Mouse (Mus musculus) neutrophil, adult 83 days (primary cell): Measurements from ENCODE around the gene R3hdm2. TPM values are rescaled to one million over a fixed set of nuclear protein-coding genes. Genes with fewer than 3 reads are reported as not detected.

Source experiments
- total RNA-seq, 2 experiments: library from RNA; stranded (reverse); gene quantifications; one replicate each; pipeline ENCODE4 v1.2.4; 2023

Gene R3hdm2
- total RNA-seq, result 10 to 100 TPM; 91.2 to 93.7 TPM

DNA sequence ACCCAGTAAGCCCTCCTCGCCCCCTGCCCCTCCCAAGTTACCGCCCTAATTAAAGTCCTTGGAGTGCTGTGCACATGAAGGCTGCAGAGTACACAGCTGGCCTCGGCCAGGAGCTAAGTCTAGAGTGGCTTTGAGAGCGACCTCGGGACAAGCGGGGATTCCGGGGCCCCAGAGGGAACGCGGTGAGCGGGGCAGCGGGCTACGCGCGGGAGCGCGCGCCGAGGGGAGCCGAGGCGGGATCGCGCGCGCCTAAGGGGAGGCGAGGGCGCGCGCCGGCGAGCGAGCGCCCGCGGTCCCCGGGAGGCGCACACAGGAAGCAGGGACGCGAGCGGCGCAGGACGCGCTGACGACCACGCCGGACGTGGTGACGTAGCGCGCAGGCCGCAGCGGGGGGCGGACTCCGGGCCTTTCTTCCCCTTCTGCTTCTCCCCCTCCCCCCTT is at the start of gene R3hdm2:
Gene R3hdm2 (plus strand): TSS at position 77 of the 441 bp plus-strand sequence.

DNA sequence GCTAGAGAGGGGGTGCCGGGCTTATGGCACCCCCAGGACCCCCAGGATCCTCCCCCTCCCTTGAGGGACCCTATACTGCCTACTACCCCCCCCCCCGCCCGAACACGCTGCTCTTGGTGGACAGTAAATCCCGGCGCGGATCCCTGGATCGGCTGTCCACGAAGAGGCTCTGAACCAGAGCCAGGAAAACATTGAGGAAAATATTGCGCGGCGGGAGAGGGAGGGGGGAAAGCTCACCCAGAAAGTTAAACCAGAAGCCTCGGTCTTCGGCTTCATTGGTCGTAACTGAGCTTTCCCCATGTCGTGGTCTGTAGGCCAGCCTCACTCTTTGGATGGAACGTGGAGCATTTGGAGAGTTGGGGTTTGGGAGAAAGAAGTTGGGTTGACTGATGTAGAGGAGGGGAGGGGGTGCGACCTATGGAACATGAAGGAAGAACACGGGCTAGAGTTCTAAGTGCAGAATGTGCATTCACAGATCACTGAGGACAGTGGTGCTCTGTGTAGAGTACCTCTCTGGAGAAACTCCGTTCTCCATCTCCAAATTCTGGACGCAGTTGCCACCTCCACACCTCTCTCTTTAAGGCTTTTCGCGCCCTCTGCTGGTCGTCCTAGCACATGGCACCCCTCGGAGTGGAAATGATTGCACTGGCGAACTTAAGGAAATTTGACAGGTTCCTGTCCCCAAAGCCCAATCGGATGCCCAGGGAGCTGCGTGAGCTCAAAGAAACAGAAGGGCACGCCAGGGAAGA is 38.1 kb upstream of the R3hdm2 start, which contains the start of gene Gli1:
Gene Gli1 (minus strand): TSS at position 84 of the 749 bp plus-strand sequence.

DNA sequence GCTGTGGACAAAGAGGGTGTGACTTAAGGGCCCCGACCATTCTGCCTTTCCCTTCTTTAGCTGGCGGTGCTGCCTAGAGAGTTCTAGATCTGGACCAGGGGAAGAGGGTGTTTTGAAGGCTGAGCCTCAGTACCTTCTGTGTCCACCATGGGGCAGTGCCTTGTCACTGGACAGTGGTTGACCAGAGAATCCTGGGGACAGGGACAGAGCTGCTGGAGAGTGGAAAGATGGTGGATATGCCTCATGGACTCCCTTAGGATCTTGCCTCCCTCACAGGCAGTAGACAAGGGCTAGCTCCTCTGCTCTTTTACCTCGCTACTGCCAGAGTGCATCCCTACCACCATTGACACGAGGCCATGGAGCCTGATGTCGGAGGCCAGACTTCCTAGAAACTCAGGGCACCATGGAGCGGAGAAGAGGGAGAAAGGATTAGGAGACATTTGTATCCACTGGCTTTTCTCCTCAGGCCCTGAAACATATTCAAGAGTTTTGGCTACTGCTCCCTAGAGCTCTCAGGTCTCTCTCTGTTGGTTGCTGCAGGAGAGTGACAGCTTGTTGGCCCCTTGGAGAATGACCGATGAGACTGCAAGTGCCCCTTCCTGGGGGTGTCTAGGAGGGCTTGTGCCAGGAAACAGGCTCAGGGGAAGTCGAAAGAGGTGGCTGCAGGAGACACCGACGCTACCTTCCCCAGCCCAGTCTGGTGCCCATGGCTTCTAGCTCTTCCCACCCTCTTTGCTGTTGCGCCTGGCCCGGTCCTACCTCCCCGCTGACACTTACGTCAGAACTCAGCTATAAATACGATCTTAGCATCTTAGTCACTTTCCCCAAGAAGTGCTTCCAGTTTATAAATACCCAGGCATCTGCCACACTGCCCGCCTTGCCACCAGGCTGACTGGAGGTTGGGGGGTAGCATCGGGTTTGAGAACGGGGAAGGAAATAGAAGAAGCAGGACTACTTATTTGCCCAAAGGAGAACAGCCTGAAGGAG is 25.9 kb upstream of the R3hdm2 start, which contains the start of gene Inhbe:
Gene Inhbe (minus strand): TSS at position 503 of the 987 bp plus-strand sequence.

DNA sequence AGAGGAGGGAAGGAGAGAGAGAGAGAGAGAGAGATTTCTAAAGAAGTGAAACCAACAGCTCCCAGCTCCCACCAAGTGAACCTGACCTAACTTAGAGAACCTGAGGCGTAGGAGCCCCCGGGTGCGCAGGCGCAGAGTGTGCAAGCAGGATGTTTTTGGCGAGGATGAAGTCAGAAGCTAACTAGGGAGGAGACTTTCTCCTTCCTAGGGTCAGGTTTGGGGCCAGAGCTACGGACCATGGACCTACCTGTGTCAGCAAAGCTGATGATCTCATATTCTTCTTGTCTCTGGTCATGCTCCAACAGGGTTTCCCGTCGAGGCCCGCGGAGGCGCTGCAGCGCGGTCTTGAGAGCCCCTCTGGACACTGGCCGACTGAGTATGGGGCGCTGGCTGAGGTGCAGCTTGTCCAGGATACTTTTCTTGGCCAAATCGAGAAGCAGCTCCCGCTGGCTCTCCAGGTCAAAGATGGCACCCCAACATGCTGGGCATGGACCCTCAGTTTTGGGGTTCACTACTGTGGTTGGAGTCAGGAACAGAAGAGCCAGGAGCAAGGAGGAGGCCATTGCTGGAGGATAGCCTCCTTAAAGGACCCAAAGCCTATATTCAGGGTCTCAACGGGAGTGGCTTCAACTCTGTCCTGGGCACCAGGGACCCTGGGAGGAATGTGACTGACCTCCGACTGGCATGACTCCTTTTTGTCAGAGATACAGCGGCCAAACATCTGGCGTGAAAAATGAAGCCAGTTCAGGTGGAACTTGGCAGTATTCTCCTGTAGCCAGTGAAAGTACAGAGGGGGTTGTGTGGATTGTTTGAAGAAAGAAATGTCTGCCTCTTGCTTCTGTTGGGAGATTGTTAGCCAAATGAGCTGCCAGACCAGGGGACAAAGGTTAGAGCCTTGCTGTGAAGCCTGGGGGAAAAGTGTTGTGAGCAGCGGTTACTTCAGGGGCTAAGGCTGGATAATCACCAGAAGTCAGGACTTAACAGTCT is 10.0 kb upstream of the R3hdm2 start, which contains the start of gene Inhbc:
Gene Inhbc (minus strand): TSS at position 598 of the 987 bp plus-strand sequence.

DNA sequence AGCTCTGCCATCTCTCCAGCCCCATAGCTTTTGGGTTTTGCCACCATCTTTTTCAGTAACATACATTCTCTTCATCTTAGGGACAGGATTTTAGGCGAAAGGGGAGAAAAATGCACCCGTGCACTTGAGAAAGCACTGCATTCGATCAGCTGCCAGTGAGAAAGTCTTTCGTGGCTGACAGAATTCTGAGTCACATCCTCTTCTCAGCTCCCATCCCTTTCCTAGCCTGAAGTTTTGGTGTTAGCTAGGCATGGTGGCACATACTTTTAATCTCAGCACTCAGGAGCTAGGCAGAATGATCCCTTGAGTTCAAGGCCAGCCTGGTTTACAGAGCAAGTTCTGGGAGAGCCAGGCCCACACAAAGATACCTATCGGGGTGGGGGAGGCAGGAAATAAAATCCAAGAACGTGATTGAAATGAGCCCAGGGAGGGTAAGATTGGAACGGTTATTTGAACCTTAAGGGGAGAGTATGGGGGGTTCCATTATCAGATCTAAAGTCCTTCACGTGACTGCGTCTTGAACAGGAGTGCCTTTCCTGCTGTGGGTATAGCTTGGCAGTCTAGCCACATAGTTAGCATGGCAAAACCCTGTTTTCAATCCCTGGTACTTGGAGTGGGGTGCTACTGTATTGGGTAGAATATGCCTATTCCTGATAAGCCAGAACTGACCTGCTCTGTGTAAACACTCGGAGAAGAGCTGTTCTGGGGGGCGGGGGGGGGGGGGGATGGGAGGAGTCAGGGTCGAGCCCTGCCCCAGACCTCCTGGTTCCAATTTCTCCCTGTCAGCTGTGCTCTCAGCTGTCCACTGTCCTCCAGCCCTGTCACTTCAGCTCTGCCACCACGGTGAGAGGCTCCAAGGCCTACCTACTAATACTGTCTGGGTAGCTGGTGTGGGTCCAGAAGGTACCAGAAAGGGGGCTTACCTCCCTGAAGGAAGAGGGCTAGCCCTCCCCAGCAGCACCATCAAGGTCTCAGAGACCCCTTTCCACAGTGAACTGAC is 121.1 kb downstream of the R3hdm2 start, which contains the start of gene Stac3:
Gene Stac3 (plus strand): TSS at position 793 of the 1,000 bp plus-strand sequence.

DNA sequence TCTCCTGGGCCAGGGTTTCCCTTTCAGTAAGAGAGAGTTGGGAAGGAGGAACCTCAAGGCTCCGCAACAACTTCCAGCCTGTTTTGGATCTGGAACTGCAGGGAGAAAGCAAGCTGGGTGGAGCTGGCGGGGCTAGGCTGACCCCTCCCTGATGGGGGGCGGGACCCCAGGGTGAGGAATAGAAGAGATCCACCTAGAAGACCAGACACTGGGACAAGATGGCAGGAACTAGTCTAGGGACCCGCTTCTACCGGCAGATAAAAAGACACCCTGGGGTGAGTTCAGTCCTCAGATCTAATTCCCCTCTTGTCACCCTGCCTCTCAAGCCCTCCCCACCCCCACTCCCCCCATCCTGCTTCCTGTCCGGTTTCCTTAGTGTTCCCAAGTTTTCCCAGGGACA is 134.6 kb downstream of the R3hdm2 start, which contains the start of gene Ndufa4l2:
Gene Ndufa4l2 (plus strand): TSS at position 204 of the 400 bp plus-strand sequence.

DNA sequence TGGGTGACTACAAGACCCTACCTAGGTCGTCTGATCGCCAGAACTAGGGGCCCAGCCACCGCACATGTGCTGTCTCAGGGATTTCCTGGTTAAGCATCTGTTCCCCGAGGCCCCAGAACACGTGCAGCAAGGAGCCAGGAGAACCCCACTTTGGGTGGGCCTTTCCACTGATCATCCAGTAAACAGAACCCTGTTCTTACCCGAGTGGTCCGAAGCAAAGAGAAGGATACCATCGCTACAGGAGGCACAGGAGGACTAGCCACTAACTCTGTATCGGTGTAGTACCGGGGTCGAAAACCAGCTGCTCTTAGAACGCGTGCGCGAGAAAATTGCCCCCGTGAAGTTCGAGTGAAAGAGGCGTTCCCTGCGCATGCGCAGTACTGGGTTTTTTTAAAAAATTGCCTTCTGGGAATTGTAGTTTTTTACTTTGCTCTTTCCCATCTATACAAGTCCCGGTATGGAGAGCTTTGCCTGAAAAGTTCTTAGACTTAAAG is 142.0 kb downstream of the R3hdm2 start, which contains the start of gene Shmt2:
Gene Shmt2 (minus strand): TSS at position 357 of the 494 bp plus-strand sequence.

DNA sequence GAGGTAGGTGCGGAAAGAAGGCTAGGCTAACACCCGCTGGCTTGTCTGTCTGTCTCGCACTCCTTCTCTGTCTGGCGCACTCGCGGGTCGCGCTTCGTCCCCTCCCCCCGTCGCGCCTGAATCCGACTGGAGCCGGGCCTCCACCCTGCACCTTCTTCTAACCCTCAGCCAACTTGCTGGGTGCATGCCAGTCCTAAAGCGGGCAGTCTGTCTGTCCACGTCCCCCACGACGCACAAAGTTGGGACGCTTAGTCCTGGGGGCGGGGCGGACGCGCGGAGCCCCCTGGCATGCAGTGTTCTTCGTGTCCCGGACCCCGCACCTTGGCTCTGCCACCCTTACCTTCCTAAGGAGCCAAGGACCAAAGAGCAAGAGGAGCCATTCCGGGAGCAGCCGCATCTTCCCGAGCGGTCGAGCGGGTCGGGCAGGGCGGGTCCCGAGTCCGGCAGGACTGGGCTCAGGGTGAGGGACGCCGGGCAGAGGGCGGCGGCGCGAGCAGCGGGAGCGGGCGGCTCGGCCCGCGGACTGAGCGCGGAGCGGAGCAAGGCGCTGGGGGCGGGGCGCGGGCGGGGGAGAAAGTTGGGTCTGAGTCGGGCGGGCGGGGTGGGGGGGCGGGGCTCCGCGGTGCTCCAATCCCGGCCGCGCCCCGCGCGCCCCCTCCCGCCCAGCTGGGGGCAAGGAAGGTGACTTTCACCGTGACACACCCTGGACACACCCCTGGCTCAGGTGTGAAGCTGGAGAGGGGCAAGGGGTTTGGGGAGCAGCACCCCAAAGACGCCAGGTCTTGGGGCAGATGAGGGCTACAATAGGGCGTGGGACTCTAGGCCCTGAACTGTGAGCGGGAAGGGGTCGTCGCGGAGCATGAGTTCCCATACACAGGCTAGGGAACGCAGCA is 154.2 kb downstream of the R3hdm2 start, which contains the start of gene Nxph4:
Gene Nxph4 (minus strand): TSS at position 524 of the 893 bp plus-strand sequence.

Other genes starting within 250 kb of the R3hdm2 start
- gene B4galnt1, start 215.1 kb upstream of the R3hdm2 start, total RNA-seq, result 100 to 1,000 TPM in 1 of 2 experiments, 10 to 100 TPM in 1; 99.0 to 106 TPM
- gene Slc26a10, start 199.7 kb upstream of the R3hdm2 start, total RNA-seq, result not detected
- gene Arhgef25, start 190.2 kb upstream of the R3hdm2 start, total RNA-seq, result 1 to 10 TPM; 1.1 to 1.6 TPM
- gene Dtx3, start 184.6 kb upstream of the R3hdm2 start, total RNA-seq, result 10 to 100 TPM; 15.9 to 19.5 TPM
- gene Pip4k2c, start 168.7 kb upstream of the R3hdm2 start, total RNA-seq, result 10 to 100 TPM; 24.4 to 25.8 TPM
- gene Kif5a, start 117.0 kb upstream of the R3hdm2 start, total RNA-seq, result under 1 TPM; 0.22 to 0.42 TPM
- 100 to 1,000 TPM in 1 of 2 experiments, 10 to 100 TPM in 1; 98.1 to 101 TPM for gene Dctn2, start 114.0 kb upstream of the R3hdm2 start, total RNA-seq
- 100 to 1,000 TPM; 134 to 135 TPM for gene Mbd6, start 91.3 kb upstream of the R3hdm2 start, total RNA-seq
- 10 to 100 TPM; 41.3 to 47.4 TPM for gene Mars, start 68.5 kb upstream of the R3hdm2 start, total RNA-seq
- gene Arhgap9, start 58.4 kb upstream of the R3hdm2 start, total RNA-seq, result 100 to 1,000 TPM; 240 to 263 TPM
- gene Gli1, start 38.4 kb upstream of the R3hdm2 start, total RNA-seq, result not detected
- not detected for gene Inhbe, start 25.9 kb upstream of the R3hdm2 start, total RNA-seq
- gene Inhbc, start 9.9 kb upstream of the R3hdm2 start, total RNA-seq, result not detected
- 1 to 10 TPM; 2.0 to 2.4 TPM for gene Stac3, start 121.4 kb downstream of the R3hdm2 start, total RNA-seq
- not detected for gene Ndufa4l2, start 134.6 kb downstream of the R3hdm2 start, total RNA-seq
- 10 to 100 TPM; 27.5 to 27.6 TPM for gene Shmt2, start 142.1 kb downstream of the R3hdm2 start, total RNA-seq
- not detected for gene Nxph4, start 154.2 kb downstream of the R3hdm2 start, total RNA-seq
- gene Lrp1, start 240.8 kb downstream of the R3hdm2 start, total RNA-seq, result 100 to 1,000 TPM in 1 of 2 experiments, 10 to 100 TPM in 1; 95.8 to 102 TPM